Mouse (Mus musculus) forebrain, embryonic 13.5 days (tissue): ENCODE measurements around the gene Nkx2-1. TPM values are rescaled to one million over a fixed set of nuclear protein-coding genes. Genes with fewer than 3 reads are reported as not detected.

Experiments
- ATAC-seq: fragments of 200-750 bp; cut with Nextera tagmentation; 2 replicates; pipeline ENCODE4 v1.8.0; 2017
- H3K27ac ChIP-seq: fragments of 300-500 bp; sonication (generic); 2 replicates; pipeline ENCODE4 v1.5.1; 2015; ENCODE audit warnings: inconsistent platforms, mild to moderate bottlenecking, moderate library complexity
- H3K27me3 ChIP-seq: fragments of 300-500 bp; sonication (generic); 2 replicates; pipeline ENCODE4 v1.6.1; 2015; ENCODE audit warnings: mild to moderate bottlenecking, inconsistent platforms
- H3K36me3 ChIP-seq: fragments of 300-500 bp; sonication (generic); 2 replicates; pipeline ENCODE4 v1.6.1; 2015; ENCODE audit warnings: mild to moderate bottlenecking, inconsistent platforms; ENCODE audit not compliant: poor library complexity, severe bottlenecking
- H3K4me1 ChIP-seq: fragments of 300-500 bp; sonication (generic); 2 replicates; pipeline ENCODE4 v1.6.1; 2015; ENCODE audit warnings: inconsistent platforms
- H3K4me2 ChIP-seq: fragments of 300-500 bp; sonication (generic); 2 replicates; pipeline ENCODE4 v1.6.1; 2015; ENCODE audit warnings: inconsistent platforms, mild to moderate bottlenecking, moderate library complexity
- H3K4me3 ChIP-seq: fragments of 300-500 bp; sonication (generic); 2 replicates; pipeline ENCODE4 v1.5.1; 2015; ENCODE audit warnings: mild to moderate bottlenecking, inconsistent platforms
- H3K9ac ChIP-seq: fragments of 300-500 bp; sonication (generic); 2 replicates; pipeline ENCODE4 v1.6.1; 2015; ENCODE audit warnings: mild to moderate bottlenecking, inconsistent platforms
- H3K9me3 ChIP-seq: fragments of 300-500 bp; sonication (generic); replicated peaks from 2 replicates; pipeline ENCODE4 v1.6.1; 2016; ENCODE audit warnings: inconsistent platforms
- WGBS: fragments of 180-500 bp; shearing (Covaris S2); methylation state at CpG from one replicate; pipeline ENCODE4 v1.1.7; 2015; 5-methylcytosine and 5-hydroxymethylcytosine counted together
- polyA plus RNA-seq: library from polyadenylated mRNA; unstranded; fragments of >200 nt; fragmentation: Nextera tagmentation; extraction: Ambion mirVana; gene quantifications from 2 replicates; pipeline ENCODE4 v1.2.1, GENCODE M21; 2015

The Nkx2-1 gene
- 12.4 and 22.6 TPM in 2 replicates for polyA plus RNA-seq

GRCm38 (mm10) chr12:56536884-56537265 lies at the start of gene Nkx2-1:
Gene Nkx2-1, minus strand, starts transcription at chr12:56536908.
- H3K4me3 ChIP-seq, result peak within 1 kb of the TSS; percentile 43
- H3K9ac ChIP-seq, result peak within 1 kb of the TSS; percentile 73

GRCm38 (mm10) chr12:56541068-56541467 lies 4.4 kb upstream of the Nkx2-1 start:
- no peak overlapping the region for H3K4me3 ChIP-seq
- peak; percentile 41 for ATAC-seq
- peak overlapping the region; percentile 36 for H3K4me2 ChIP-seq
- no peaks in the 10 kb centered on the region for H3K4me1 ChIP-seq
- no peak overlapping the region for H3K9ac ChIP-seq
- no peaks in the 10 kb centered on the region for H3K9me3 ChIP-seq
- H3K36me3 ChIP-seq, result no peaks in the 10 kb centered on the region
- H3K27ac ChIP-seq, result no peak overlapping the region
- under 1% methylated on average over 14 of the region's 14 CpGs for WGBS
- H3K27me3 ChIP-seq, result peaks cover 94% of the 10 kb centered on the region

More at GRCm38 (mm10) chr12:56536884-56537265, at the start of gene Nkx2-1:
- Histone ChIP-seq H3K4me1 (peaks cover 18% of the 10 kb centered on the region), H3K27ac (peak within 1 kb of the TSS; percentile 86), H3K36me3 (no peaks in the 10 kb centered on the region), H3K4me2 (peak within 1 kb of the TSS; percentile 44), H3K9me3 (no peaks in the 10 kb centered on the region), H3K27me3 (peaks cover 98% of the 10 kb centered on the region)
- 0% methylated on average over 11 of the region's 11 CpGs for WGBS
- ATAC-seq, result no peak

- WGBS, result 2% methylated on average over 10 of the region's 10 CpGs
- no peaks in the 10 kb centered on the region for H3K36me3 ChIP-seq
- ATAC-seq, result no peak
- H3K4me2 ChIP-seq, result peak overlapping the region; percentile 36
- H3K9me3 ChIP-seq, result no peaks in the 10 kb centered on the region
- no peak overlapping the region for H3K27ac ChIP-seq
- H3K27me3 ChIP-seq, result peaks cover 94% of the 10 kb centered on the region
- no peak overlapping the region for H3K4me3 ChIP-seq
- peaks cover 2% of the 10 kb centered on the region; the same call in 1 of the 2 replicates for H3K4me1 ChIP-seq
- no peak overlapping the region for H3K9ac ChIP-seq
These were observed 3.9 kb upstream of the Nkx2-1 start for GRCm38 (mm10) chr12:56540591-56540990.

GRCm38 (mm10) chr12:56538601-56539000 lies 1.9 kb upstream of the Nkx2-1 start:
- H3K27ac ChIP-seq, result no peak overlapping the region
- no peaks in the 10 kb centered on the region for H3K36me3 ChIP-seq
- peaks cover 99% of the 10 kb centered on the region for H3K27me3 ChIP-seq
- WGBS, result 5% methylated on average over 3 of the region's 3 CpGs
- ATAC-seq, result no peak
- H3K4me3 ChIP-seq, result no peak overlapping the region
- peaks cover 12% of the 10 kb centered on the region for H3K4me1 ChIP-seq
- no peak overlapping the region for H3K4me2 ChIP-seq
- H3K9ac ChIP-seq, result no peak overlapping the region
- H3K9me3 ChIP-seq, result no peaks in the 10 kb centered on the region

GRCm38 (mm10) chr12:56537931-56538330 lies 1.2 kb upstream of the Nkx2-1 start:
- no peaks in the 10 kb centered on the region for H3K36me3 ChIP-seq
- WGBS, result 2% methylated on average over 6 of the region's 6 CpGs
- H3K27ac ChIP-seq, result no peak overlapping the region
- peaks cover 18% of the 10 kb centered on the region for H3K4me1 ChIP-seq
- peak overlapping the region; percentile 43 for H3K4me3 ChIP-seq
- peak overlapping the region; percentile 44 for H3K4me2 ChIP-seq
- H3K9ac ChIP-seq, result peak overlapping the region; percentile 54; the same call in 1 of the 2 replicates
- no peak for ATAC-seq
- peaks cover 100% of the 10 kb centered on the region for H3K27me3 ChIP-seq
- no peaks in the 10 kb centered on the region for H3K9me3 ChIP-seq

- no peak for ATAC-seq
- Histone ChIP-seq H3K27ac (peak overlapping the region; percentile 86; the same call in 1 of the 2 replicates), H3K4me3 (peak overlapping the region; percentile 43), H3K9ac (peak overlapping the region; percentile 54), H3K4me2 (peak overlapping the region; percentile 44), H3K27me3 (peaks cover 98% of the 10 kb centered on the region), H3K9me3 (no peaks in the 10 kb centered on the region), H3K4me1 (peaks cover 18% of the 10 kb centered on the region), H3K36me3 (no peaks in the 10 kb centered on the region)
- under 1% methylated on average over 18 of the region's 19 CpGs for WGBS
These were observed 634 bp upstream of the Nkx2-1 start for GRCm38 (mm10) chr12:56537342-56537741.

GRCm38 (mm10) chr12:56536174-56536883 lies 379 bp downstream of the Nkx2-1 start:
- H3K9me3 ChIP-seq, result no peaks in the 10 kb centered on the region
- peak; percentile 23; the same call in 1 of the 2 replicates for ATAC-seq
- H3K4me2 ChIP-seq, result peak overlapping the region; percentile 44
- H3K27me3 ChIP-seq, result peaks cover 98% of the 10 kb centered on the region
- peak overlapping the region; percentile 73 for H3K9ac ChIP-seq
- H3K36me3 ChIP-seq, result no peaks in the 10 kb centered on the region
- H3K27ac ChIP-seq, result peak overlapping the region; percentile 86
- peaks cover 18% of the 10 kb centered on the region for H3K4me1 ChIP-seq
- peak overlapping the region; percentile 43 for H3K4me3 ChIP-seq
- under 1% methylated on average over 44 of the region's 44 CpGs for WGBS

- Histone ChIP-seq H3K27me3 (peaks cover 98% of the 10 kb centered on the region), H3K4me1 (peaks cover 18% of the 10 kb centered on the region), H3K27ac (peak overlapping the region; percentile 86), H3K9me3 (no peaks in the 10 kb centered on the region), H3K4me3 (peak overlapping the region; percentile 43), H3K9ac (peak overlapping the region; percentile 73), H3K36me3 (no peaks in the 10 kb centered on the region), H3K4me2 (peak overlapping the region; percentile 44)
- WGBS, result 1% methylated on average over 30 of the region's 36 CpGs
- peak; percentile 19; the same call in 1 of the 2 replicates for ATAC-seq
These were observed 1.1 kb downstream of the Nkx2-1 start for GRCm38 (mm10) chr12:56535411-56536173.

- H3K4me2 ChIP-seq, result peak overlapping the region; percentile 51
- H3K27ac ChIP-seq, result peak overlapping the region; percentile 86
- H3K4me1 ChIP-seq, result peaks cover 18% of the 10 kb centered on the region
- ATAC-seq, result peak; percentile 14; the same call in 1 of the 2 replicates
- no peaks in the 10 kb centered on the region for H3K36me3 ChIP-seq
- no peaks in the 10 kb centered on the region for H3K9me3 ChIP-seq
- WGBS, result under 1% methylated on average over 62 of the region's 62 CpGs
- H3K27me3 ChIP-seq, result peaks cover 98% of the 10 kb centered on the region
- H3K4me3 ChIP-seq, result peak overlapping the region; percentile 43
- peak overlapping the region; percentile 73 for H3K9ac ChIP-seq
These were observed 1.9 kb downstream of the Nkx2-1 start for GRCm38 (mm10) chr12:56534651-56535326.

GRCm38 (mm10) chr12:56534311-56534650 lies 2.4 kb downstream of the Nkx2-1 start:
- peak overlapping the region; percentile 86 for H3K27ac ChIP-seq
- under 1% methylated on average over 24 of the region's 24 CpGs for WGBS

GRCm38 (mm10) chr12:56533501-56534310 lies 3.0 kb downstream of the Nkx2-1 start:
- Histone ChIP-seq H3K9ac (peak overlapping the region; percentile 73), H3K27me3 (peaks cover 98% of the 10 kb centered on the region), H3K9me3 (no peaks in the 10 kb centered on the region), H3K4me2 (peak overlapping the region; percentile 51), H3K27ac (peak overlapping the region; percentile 86), H3K36me3 (no peaks in the 10 kb centered on the region), H3K4me3 (peak overlapping the region; percentile 43), H3K4me1 (peaks cover 18% of the 10 kb centered on the region)
- ATAC-seq, result no peak
- under 1% methylated on average over 54 of the region's 54 CpGs for WGBS

More at GRCm38 (mm10) chr12:56534311-56534650, 2.4 kb downstream of the Nkx2-1 start:
- peak overlapping the region; percentile 51 for H3K4me2 ChIP-seq
- H3K36me3 ChIP-seq, result no peaks in the 10 kb centered on the region
- H3K4me3 ChIP-seq, result peak overlapping the region; percentile 43
- H3K9me3 ChIP-seq, result no peaks in the 10 kb centered on the region
- peaks cover 98% of the 10 kb centered on the region for H3K27me3 ChIP-seq
- ATAC-seq, result 0 out of 2 replicates have a peak, but pooled peaks have one; percentile 1
- peak overlapping the region; percentile 73 for H3K9ac ChIP-seq
- H3K4me1 ChIP-seq, result peaks cover 18% of the 10 kb centered on the region
